Mouse (Mus musculus) ES-Bruce4 (cell line): ENCODE measurements at regions not wholly inside any gene's neighbourhood (a gene's known extent, or its start where the extent isn't known, plus 50 kb on each side); places are given as distances from the start of the nearest gene placed in this dataset.

Experiments
- CTCF ChIP-seq: IDR thresholded peaks from one replicate; pipeline ENCODE4 v1.8.1; 2011; ENCODE audit warnings: low read depth, low read length
- EP300 ChIP-seq: IDR thresholded peaks from 2 replicates; pipeline ENCODE4 v1.6.1; 2011; ENCODE audit warnings: low read depth, low read length; ENCODE audit not compliant: insufficient read depth
- POLR2A ChIP-seq: IDR thresholded peaks from one replicate; pipeline ENCODE4 v1.8.1; 2011; ENCODE audit warnings: low read length; ENCODE audit not compliant: insufficient read depth

DNA sequence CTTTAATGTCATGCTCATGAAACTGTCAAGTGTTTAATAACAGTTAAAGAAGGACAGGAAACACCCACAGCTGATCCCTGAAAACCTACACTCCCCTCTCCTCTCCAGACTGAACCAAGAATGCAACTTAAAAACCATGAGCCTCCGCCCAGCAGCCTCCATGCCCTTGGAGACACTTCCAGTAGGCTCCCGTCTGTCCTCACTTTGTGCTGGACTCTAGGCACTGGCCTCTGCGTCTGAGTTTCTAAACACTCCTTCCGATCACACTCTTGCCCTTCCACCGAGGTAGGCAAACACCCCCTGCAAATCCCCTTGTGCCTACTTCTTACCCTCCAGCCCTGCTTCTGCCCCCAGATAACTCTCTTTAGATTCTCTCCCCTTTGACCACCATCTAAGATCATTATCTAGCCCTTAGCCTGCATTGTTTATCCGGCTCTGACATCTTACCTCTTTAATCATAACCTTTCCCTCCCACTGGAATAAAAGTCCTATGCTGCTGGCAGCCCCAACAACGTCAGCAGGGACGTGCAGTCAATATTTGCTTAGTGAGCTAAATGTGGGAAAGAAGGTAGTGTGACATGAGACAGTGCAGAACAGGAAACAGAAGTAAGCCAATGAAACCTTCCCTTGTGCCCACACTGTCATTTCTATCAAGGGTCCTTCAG, 52.5 kb upstream of the Dhx40 start:
- no peak for TF ChIP-seq CTCF
- TF ChIP-seq EP300 = no peak
- TF ChIP-seq POLR2A = no peak
